Mouse (Mus musculus): ENCODE measurements around the gene Gm8300.
"Not testable (repeated sequence)": the region's sequence is repeated elsewhere in the genome, so short reads cannot be mapped to it uniquely, and the experiment has no call there.

Gm8300 gene

GRCm38 (mm10) chr12:87514016-87514415 is at the start of gene Gm8300:
Gene Gm8300, plus strand, starts transcription at chr12:87514316.
- DNase-seq (ENCODE audit: low spot score in 2 of 2): not testable (repeated sequence)

- DNase-seq (ENCODE audit: low spot score in 2 of 2): no peak
Observed at GRCm38 (mm10) chr12:87464678-87465297, 49.3 kb upstream of the Gm8300 start.

GRCm38 (mm10) chr12:87470263-87471136 is 43.6 kb upstream of the Gm8300 start:
- no peak for DNase-seq (ENCODE audit: low spot score in 2 of 2)

DNA sequence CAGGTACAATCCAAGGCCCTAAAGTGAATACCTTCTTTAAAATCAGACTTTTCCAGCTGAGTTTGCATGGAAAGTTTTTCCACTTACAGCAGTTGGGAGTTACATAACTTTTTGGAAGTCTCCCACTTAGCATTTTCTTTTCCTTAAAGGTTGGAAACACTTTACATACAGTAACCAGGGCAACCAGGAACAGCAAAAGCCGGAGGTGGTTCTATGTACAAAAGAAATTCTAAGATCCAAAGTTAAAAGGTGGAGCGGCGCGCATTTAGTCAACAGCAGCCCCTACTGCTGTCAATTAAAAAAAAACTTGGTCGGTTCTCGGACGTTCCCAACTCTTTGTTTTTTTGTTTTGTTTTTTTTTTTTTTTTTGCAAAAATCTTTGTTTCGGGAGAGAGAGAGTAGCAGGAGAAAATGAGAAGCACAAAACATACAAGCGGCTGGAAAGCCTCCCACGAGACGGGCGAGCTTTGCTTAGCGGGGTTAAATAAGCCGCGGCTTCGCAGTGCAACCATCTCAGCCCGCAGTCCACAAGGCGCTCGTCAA is 42.6 kb upstream of the Gm8300 start:
- no peak for DNase-seq (ENCODE audit: low spot score in 2 of 2)

DNA sequence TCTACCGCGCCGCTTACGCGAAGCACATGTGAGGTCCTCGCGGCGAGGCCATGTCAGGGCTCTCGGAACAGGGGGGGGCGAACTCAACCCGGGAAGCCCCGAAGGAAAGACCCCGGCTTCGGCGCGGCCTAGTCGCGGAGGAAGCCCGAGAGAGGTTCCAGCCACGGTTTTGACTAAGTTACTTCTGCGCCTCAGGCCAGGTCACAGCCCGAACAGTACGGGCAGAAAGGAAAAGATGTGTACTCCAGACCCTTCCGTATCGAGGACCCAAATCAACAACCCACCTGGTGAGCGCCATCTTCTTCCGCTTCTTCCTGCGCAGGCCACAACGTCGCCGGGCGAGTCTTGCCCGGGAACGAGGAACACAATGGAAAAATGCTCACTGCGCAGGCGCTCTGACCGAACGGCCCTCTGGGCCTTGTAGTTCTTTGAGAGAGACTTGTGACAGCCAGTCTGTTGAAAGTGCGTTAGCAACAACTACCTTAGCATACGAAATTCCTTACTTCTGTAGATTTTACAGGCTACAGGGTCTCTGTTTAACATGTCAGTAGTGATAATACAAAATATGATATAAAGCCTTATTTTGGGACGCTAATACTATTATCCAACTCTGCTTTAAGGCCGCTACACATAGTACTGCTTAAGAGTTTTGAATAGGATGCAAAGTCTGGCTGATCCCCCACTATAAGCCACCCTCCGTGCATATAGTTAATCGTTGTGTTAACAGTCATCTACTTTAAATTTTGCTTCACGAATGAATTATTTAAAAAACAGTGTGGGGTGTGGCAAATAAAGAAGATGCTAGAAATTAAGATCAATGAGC is 41.9 kb upstream of the Gm8300 start, which contains the start of gene Snw1:
Gene Snw1 (minus strand): TSS at position 311 of the 823 bp plus-strand sequence.
- peak; percentile 78 to 91 for DNase-seq (ENCODE audit: low spot score in 2 of 2)

DNA sequence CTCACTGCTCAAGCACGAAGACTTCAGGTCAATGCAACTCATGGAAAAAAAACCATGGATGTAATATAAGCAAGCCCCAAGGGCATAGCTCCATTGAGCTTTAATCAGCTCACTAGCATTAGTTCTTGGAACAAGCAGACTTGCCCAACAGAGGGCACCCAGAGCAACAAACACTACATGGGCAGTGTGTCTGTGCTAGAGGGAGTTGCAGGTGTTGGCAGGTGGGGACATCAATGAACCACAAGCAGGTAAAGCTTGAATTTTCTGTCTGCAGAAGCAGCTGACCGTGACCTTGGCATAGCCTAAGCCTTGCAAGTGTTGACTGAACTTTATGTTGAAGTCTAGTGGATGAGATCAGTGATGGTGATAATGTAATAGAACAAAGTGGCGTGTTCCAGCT is 39.4 kb upstream of the Gm8300 start:
- no peak for DNase-seq (ENCODE audit: low spot score in 2 of 2)

GRCm38 (mm10) chr12:87482482-87482881 is 31.6 kb upstream of the Gm8300 start:
- DNase-seq (ENCODE audit: low spot score in 2 of 2): not testable (repeated sequence)

DNA sequence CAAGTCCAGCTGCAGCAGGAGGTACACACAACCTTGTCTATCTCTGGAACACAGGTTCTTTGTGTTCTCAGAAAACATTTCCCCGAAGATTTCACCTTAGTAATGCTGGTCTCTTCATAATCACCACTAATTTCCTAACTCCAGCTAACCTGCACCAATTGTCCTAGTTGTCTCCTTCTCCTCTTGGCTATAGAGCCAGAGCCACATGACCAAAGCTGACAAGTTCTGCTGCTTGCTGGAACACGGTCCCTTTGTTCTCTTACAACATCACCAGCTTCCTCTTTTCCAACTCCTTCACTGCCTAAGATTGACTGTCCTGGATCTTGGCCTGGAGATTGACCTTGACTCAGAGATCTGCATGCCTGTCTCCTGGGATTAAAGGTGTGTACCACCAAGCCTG is 25.4 kb upstream of the Gm8300 start:
- DNase-seq (ENCODE audit: low spot score in 2 of 2): not testable (repeated sequence)

GRCm38 (mm10) chr12:87494421-87494820 is 19.7 kb upstream of the Gm8300 start, which contains the start of gene Gm5788:
Gene Gm5788, plus strand, starts transcription at chr12:87494721.
- not testable (repeated sequence) for DNase-seq (ENCODE audit: low spot score in 2 of 2)

DNA sequence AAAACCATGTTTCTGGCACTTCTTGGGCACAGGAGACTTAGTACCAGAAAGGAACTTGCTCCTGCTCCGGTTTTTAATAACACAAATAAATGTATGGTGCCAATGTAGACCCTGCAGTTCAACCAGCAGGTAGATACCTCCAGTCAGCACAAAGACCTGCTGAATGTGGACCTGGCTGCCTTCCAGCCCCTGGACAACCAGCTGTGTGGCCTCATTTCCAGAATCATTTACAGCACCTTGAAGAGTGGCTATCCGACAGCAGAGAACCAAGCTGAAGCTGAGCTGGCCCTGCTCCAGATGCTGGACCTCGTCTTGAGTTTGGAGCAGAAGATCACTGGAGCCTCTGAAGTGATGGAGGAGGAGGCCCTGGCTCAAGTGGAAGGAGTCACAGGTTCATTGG is 5.5 kb downstream of the Gm8300 start:
- not testable (repeated sequence) for DNase-seq (ENCODE audit: low spot score in 2 of 2)

GRCm38 (mm10) chr12:87543927-87544326 is 29.8 kb downstream of the Gm8300 start:
- no peak for DNase-seq (ENCODE audit: low spot score in 2 of 2)

DNA sequence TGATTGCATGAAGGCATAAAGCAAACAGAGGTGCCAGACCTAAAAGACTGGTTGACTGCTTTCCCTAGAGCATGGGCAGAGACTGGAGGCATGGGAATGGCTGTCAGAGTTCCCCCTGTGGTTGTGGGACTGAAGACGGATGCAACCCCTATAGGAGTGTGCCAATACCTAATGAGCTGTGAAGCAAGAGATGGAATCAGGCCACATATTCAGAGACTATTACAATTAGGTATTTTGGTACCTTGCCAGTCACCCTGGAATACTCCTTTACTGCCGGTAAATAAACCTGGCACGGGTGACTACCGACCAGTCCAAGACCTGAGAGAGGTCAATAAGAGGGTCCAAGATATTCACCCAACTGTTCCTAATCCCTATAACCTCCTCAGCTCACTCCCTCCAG is 36.5 kb downstream of the Gm8300 start:
- not testable (repeated sequence) for DNase-seq (ENCODE audit: low spot score in 2 of 2)
